Mouse (Mus musculus): ENCODE results near the gene Zdhhc22. TPM values are rescaled to one million over a fixed set of nuclear protein-coding genes. Genes with fewer than 3 reads are reported as not detected.

The Zdhhc22 gene
- polyA plus RNA-seq, 1 experiment = not detected

DNA sequence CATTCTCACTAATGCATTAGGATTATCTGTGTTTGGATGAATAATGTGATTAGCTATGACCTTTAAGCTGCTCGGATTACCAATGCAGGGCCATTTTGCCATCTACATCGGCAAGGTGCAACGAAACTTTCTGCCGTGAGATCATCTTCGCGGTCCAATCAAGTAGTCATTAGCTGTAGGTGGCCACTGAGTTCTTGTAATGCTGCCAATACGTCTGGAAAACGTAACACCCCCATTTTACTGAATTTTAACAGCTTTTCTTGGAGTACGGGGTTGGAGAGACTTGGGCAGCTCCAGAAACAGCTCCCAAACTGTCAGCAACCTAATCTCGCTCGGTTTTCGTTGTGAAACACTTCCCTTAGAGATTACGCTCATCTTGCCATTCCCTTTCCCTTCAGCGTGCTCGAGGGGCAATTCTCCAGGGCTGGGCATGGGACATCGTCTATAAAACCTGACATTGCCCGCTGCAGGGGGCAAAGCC, 43.9 kb downstream of the Zdhhc22 start:
- WGBS = under 1% methylated on average over 17 of the region's 17 CpGs
- DNase-seq = no peak
- TF ChIP-seq CTCF (IDR thresholded peaks at IDR 0.05; ENCODE audit: insufficient read depth, low read length) (no peak), POLR2A (IDR thresholded peaks at IDR 0.05; ENCODE audit: borderline replicate concordance, extremely low read depth, low read depth, low read length) (no peak; the same call in 1 of the 2 replicates)
- Histone ChIP-seq H3K4me1 (ENCODE audit: control insufficient read depth, insufficient read depth, low read length) (peaks cover 28% of the 10 kb centered on the region), H3K4me3 (replicated peaks; ENCODE audit: extremely low read depth, low read depth, low read length) (peak overlapping the region; percentile 83)

DNA sequence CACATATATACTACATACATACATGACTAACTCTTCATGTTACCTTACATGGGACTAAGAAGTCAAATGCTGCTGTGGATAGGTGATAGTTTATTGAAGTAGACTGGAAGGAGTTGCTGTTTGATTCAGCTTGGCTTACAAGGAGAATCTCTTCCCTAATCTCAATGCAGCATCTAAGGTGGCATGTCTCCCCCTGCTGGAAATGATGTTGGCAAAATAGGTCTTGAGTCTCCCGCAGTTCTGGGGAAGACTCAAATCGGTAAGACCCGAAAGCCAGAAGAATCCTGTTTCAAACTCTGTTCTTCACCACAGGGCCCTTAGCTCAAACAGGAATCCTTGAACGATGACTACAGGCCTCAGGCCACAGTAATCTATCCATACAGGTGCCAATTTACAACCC, 45.1 kb downstream of the Zdhhc22 start:
- Histone ChIP-seq H3K4me3 (replicated peaks; ENCODE audit: extremely low read depth, low read depth, low read length) (no peak overlapping the region), H3K4me1 (ENCODE audit: control insufficient read depth, insufficient read depth, low read length) (peaks cover 22% of the 10 kb centered on the region)
- WGBS = 3% methylated on average over 4 of the region's 4 CpGs
- DNase-seq = peak; percentile 57
- TF ChIP-seq CTCF (IDR thresholded peaks at IDR 0.05; ENCODE audit: insufficient read depth, low read length) (peak; percentile 43), POLR2A (IDR thresholded peaks at IDR 0.05; ENCODE audit: borderline replicate concordance, extremely low read depth, low read depth, low read length) (no peak)

DNA sequence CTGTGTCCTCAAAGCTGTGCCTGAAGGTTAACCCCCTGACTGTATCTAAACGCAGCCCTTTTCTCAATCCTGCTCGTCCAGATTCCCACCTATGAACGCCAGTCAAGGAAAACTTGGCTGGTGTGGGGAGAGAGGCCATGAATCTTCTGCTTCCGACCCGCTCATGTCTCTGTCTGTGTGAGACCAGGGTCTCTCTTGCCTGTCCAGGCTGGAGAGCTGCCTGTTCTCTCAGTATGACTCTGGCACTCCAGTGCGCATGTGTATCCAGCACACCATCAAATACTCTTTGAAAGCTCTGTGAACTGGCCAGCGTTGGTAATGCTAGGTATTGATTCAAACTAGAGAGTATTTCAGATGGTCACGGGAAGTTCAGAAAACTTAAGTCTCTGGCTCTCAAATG, 46.8 kb downstream of the Zdhhc22 start:
- DNase-seq = no peak
- H3K4me3 ChIP-seq (replicated peaks; ENCODE audit: extremely low read depth, low read depth, low read length) = no peak overlapping the region
- no peak for TF ChIP-seq CTCF (IDR thresholded peaks at IDR 0.05; ENCODE audit: insufficient read depth, low read length)
- no peak for TF ChIP-seq POLR2A (IDR thresholded peaks at IDR 0.05; ENCODE audit: borderline replicate concordance, extremely low read depth, low read depth, low read length)
- H3K4me1 ChIP-seq (ENCODE audit: control insufficient read depth, insufficient read depth, low read length) = peaks cover 19% of the 10 kb centered on the region
- WGBS = 85% methylated on average over 8 of the region's 8 CpGs

DNA sequence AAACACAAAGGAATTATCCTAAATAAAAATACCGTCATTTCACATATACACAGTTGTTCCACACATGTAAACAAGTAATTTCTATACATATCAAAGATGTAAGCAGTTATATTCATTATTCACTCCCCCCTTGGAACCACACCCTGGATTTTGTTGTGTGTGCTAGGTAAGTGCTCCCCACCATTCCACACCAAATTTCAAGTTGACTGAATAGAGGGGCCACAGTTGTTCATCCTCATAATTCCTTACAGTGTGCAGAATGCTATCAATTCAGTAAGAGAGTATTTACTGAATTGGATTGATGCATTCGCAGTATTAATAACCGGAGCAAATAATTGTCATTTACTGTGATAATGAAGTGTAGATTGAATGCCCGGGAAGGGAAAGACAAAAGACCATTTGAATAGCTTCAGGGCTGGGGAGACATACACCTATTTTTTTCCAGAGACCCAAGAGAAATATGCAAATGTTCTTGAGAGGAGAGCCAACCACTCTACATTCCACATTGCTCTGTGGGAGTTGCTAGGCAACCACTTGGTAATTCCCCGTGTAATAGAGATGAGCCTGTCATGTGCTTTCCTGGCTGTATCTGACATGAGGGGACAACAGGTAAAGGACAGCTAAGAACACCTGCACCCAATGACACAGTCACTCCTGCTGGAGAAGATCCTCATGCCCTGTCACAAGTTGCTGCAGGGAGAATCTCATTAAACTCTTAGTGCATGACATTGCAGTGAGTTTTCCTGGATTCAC, 48.3 kb downstream of the Zdhhc22 start:
- no peak overlapping the region for H3K4me3 ChIP-seq (replicated peaks; ENCODE audit: extremely low read depth, low read depth, low read length)
- H3K4me1 ChIP-seq (ENCODE audit: control insufficient read depth, insufficient read depth, low read length) = peaks cover 18% of the 10 kb centered on the region
- 47% methylated on average over 5 of the region's 5 CpGs for WGBS
- DNase-seq = peak; percentile 25
- no peak for TF ChIP-seq CTCF (IDR thresholded peaks at IDR 0.05; ENCODE audit: insufficient read depth, low read length)
- no peak for TF ChIP-seq POLR2A (IDR thresholded peaks at IDR 0.05; ENCODE audit: borderline replicate concordance, extremely low read depth, low read depth, low read length)

DNA sequence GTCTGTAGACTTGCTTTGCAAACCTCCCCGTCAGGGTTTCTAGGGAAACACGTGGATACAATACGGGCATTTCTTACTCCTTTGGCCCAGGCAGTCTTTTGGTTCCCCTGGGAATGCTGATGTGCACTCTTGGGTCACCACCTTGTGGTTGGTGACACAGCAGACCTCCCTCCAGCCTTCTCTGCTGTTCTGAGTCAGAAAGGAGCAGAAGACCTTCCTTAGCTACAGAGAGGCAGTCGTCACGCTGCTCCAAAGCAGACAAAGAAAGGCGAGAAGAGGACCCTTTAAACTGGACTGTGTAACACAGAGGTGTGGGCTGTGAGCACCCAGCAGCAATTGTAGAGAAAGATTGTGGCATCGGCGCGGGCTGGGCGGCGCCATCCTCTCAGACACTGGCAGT, 49.1 kb downstream of the Zdhhc22 start:
- no peak for TF ChIP-seq POLR2A (IDR thresholded peaks at IDR 0.05; ENCODE audit: borderline replicate concordance, extremely low read depth, low read depth, low read length)
- no peak for TF ChIP-seq CTCF (IDR thresholded peaks at IDR 0.05; ENCODE audit: insufficient read depth, low read length)
- peak; percentile 45 for DNase-seq
- 60% methylated on average over 11 of the region's 11 CpGs for WGBS
- H3K4me1 ChIP-seq (ENCODE audit: control insufficient read depth, insufficient read depth, low read length) = peaks cover 23% of the 10 kb centered on the region
- H3K4me3 ChIP-seq (replicated peaks; ENCODE audit: extremely low read depth, low read depth, low read length) = no peak overlapping the region

DNA sequence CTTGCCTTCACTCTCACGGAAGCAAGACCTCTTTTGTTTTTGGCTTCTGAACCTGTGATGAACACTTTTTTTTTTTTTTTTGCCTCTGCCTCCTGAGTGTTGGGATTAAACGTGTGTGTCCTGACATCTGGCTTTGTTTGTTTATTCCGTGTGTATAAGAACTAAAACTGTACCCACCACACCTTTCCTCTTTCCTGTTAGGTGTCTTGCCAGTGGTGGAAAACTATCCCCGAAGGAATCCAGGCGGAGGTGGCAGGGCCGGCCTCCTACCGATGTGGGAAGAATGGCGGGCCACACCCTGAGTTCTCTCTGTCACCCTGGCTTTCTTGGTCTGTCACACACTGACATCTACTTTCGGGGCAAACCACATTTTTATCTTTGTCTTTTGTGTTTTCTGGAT, 51.7 kb downstream of the Zdhhc22 start:
- WGBS = 45% methylated on average over 9 of the region's 9 CpGs
- TF ChIP-seq POLR2A (IDR thresholded peaks at IDR 0.05; ENCODE audit: borderline replicate concordance, extremely low read depth, low read depth, low read length) = no peak
- TF ChIP-seq CTCF (IDR thresholded peaks at IDR 0.05; ENCODE audit: insufficient read depth, low read length) = no peak
- DNase-seq = no peak
- peaks cover 16% of the 10 kb centered on the region for H3K4me1 ChIP-seq (ENCODE audit: control insufficient read depth, insufficient read depth, low read length)
- H3K4me3 ChIP-seq (replicated peaks; ENCODE audit: extremely low read depth, low read depth, low read length) = no peak overlapping the region

DNA sequence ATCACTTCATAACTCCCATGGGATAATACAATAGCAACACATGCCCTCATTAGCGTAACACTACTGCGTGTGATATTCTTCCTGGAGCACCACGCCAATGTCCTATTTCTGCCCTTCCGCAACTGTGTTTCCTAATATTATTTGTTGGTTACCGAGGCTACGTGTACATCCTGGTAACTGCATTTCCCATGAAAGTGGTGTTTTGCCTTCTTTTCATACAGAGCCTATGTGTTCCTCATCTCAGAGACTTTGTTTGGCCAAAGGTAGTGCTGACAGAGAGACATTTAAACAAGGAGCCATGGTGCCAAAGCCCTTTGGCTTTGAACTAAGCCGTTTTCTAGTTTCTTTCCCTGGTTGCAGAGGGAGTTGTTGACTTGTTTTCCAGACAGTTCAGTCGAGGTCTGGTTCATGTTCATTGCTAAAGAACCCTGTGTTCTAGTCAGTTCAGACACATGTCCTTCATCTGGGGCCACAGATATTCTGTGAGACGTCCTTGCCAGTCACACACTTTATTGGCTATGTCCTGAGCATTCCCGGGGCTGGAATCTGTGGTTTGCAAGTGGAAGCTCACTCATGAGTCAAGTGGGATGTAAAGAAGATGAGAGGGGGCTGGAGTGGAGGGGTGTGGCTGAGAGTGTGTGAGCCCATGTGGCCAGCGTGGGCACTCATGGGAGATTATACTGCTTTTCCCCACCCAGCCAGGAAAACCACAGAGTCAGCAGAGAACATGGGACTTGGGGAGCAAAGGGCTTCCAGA, 53.5 kb downstream of the Zdhhc22 start:
- no peak for DNase-seq
- TF ChIP-seq CTCF (IDR thresholded peaks at IDR 0.05; ENCODE audit: insufficient read depth, low read length) = no peak
- Histone ChIP-seq H3K4me3 (replicated peaks; ENCODE audit: extremely low read depth, low read depth, low read length) (no peak overlapping the region), H3K4me1 (ENCODE audit: control insufficient read depth, insufficient read depth, low read length) (peaks cover 23% of the 10 kb centered on the region)
- 43% methylated on average over 11 of the region's 11 CpGs for WGBS

DNA sequence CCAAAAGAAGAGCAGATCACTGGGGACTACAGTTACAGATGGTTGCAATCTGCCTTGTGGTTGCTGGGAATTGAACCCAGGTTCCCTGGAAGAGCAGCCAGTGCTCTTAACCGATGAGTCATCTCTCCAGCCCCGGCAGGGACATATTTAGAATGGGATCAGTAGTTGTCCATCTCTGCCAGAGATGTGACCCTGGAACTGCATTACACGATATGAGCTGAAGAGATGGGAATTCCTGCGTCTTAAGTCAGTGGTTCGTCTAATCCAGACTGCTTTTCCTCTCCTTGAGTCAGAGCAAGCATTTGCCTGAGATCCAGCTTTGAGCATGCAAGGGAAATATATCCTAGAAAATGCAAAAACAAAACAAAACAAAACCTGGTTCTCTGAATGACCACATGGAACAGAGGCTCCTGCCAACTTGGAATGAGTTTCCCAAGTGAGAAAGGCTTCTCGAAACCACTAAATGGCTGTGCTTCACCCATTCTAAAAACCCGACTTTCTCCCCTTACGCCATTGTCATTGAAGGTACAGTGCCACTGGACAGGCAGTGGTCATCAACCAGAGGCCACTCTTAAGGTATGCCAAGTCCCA, 54.4 kb downstream of the Zdhhc22 start:
- TF ChIP-seq POLR2A (IDR thresholded peaks at IDR 0.05; ENCODE audit: borderline replicate concordance, extremely low read depth, low read depth, low read length) (no peak), CTCF (IDR thresholded peaks at IDR 0.05; ENCODE audit: insufficient read depth, low read length) (no peak)
- Histone ChIP-seq H3K4me3 (replicated peaks; ENCODE audit: extremely low read depth, low read depth, low read length) (no peak overlapping the region), H3K4me1 (ENCODE audit: control insufficient read depth, insufficient read depth, low read length) (peaks cover 30% of the 10 kb centered on the region)
- 64% methylated on average over 8 of the region's 8 CpGs for WGBS
- DNase-seq = no peak

DNA sequence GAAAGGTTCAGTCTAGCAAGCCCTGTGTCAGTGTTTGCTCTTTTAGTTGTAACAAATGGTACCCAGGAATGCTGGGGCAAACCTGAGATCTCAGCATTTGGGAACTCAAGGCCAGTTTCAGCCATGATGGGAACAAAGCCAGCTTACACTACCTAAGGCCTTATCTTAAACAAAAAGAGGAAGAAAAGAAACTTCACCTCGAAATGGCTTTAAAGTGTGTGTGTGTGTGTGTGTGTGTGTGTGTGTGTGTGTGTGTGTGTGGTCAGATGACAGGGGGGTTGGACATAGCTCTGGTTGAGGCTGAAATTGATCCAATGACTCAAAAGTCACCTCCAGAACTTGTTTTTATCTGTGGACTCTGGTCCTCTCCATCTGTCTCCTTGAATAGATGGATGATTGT, 55.5 kb downstream of the Zdhhc22 start:
- DNase-seq = no peak
- TF ChIP-seq CTCF (IDR thresholded peaks at IDR 0.05; ENCODE audit: insufficient read depth, low read length) (no peak), POLR2A (IDR thresholded peaks at IDR 0.05; ENCODE audit: borderline replicate concordance, extremely low read depth, low read depth, low read length) (no peak)
- H3K4me1 ChIP-seq (ENCODE audit: control insufficient read depth, insufficient read depth, low read length) = peaks cover 30% of the 10 kb centered on the region
- H3K4me3 ChIP-seq (replicated peaks; ENCODE audit: extremely low read depth, low read depth, low read length) = no peak overlapping the region
- WGBS = 36% methylated on average over 1 of the region's 1 CpGs
